Mouse (Mus musculus): Measurements from ENCODE around the gene Rpl10a.

GRCm38 (mm10) chr17:28344050-28344607 lies 15.9 kb downstream of the Rpl10a start:
- TF ChIP-seq POLR2A (IDR thresholded peaks at IDR 0.05; ENCODE audit: borderline replicate concordance, control insufficient read depth, low read depth, low read length) (no peak), CTCF (IDR thresholded peaks at IDR 0.05; ENCODE audit: control insufficient read depth, insufficient read depth, low read length) (no peak)
